Mouse (Mus musculus) T-cell, adult 66 days (primary cell): ENCODE results near the gene Eml1. TPM values are rescaled to one million over a fixed set of nuclear protein-coding genes. Genes with fewer than 3 reads are reported as not detected.

Experiments used
- total RNA-seq, 2 experiments: library from RNA; stranded (reverse); gene quantifications; 3 replicates in 1 of 2; 4 replicates in 1 of 2; pipeline ENCODE4 v1.2.4; 2023

Eml1 gene
- total RNA-seq: not detected

DNA sequence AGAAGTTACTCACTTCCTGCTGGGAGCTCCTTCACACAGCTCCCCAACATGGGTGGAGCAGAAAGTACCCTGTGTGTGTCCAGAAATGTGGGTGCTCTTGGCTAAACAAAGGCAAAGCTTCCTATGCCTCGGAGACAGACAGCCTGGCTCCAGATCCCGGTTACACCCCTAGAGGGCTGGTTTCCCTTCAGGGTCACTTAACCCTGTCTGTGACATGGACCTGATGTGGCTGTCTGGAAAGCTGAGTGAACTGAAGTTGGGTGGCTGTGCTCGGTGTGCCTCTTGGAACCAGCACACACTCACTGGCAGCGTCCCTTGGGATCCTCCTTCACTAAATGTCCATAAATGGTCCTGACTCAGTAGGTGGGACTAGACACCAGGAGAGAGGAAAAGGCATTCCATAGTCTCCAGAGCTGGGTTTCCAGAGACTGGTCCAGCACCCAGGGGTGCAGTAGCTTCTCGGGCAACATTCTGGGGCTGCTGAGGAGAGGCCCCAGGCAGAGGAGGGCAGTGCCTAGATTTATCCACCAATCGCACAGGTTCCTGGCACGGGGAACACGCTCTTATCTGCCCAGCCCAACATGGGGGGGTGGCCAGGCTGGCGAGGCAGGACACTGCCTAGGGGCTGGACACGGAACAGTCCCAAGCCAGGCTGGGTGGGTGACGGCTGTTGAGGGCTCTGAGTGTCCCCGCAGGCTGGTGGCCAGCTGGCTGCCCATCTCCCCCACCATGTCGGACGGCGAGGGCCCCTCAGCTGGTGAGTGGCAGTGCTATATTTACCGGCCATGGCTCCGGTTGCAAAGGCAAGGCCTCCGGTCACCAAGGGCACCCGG is at the start of gene Eml1:
TSS of gene Eml1 (plus strand) at position 362 of the 833 bp plus-strand sequence.

DNA sequence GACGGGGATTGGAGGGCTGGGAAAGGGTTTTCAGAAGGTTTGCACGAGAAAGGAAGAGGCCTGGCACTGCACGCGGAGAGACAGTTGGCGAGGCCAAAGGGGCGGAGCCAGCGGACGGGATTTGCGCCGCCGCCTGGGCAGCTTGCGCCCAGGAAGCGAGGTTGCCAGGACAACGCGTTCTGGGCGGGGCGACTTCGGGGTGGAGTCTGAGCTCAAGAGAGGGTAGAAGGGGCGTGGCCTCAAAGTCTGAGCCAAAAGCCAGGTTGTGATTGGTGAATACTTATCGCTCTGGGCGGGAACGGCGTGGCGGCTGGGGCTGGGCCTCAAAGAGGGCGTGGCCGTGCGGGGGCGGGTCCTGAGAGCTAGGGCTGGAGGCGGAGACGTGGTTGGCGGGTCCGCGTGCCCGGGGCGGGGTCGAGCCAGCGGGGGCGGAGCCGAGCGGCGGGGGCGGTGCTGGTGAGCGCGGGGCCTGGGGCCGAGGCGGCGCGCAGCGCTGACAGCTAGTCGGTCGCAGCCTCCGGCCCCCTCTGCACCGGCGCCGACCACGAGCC is 36.8 kb upstream of the Eml1 start, which contains the start of gene Cyp46a1:
TSS of gene Cyp46a1 (plus strand) at position 487 of the 551 bp plus-strand sequence.

DNA sequence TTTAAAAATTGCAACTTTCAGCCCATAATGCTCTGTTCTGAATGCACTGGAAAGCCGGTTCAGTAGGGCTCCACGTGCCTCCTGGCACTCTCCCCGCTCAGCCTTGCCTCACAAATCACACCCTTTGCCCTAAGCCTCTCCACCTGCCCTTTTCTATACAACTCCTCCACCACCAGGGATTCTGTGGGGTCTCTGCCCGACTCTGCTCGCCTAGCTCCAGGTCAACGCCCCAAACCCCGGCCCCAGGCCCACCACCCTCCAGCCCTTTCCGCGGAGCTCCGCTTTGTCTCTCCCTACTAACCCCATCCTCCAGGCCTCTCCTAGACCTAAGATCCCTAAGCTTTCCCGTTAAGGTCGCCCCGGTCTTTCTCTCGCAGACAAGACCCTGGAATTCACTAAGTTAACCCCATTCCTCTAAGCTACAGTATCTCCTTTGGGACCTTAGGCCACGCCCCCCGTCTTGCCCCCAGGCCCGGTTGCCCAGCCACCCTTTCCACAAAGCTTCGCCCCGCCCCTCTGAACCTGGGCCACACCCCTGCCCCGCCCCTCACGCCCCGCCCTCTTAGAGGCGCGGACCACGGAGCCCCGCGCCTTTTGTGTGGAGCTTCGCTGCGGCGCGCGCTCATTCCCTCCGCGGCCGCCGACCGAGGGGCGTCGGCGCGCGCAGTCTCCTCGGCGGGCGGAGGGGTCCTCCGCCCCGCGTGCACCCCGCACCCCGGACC is 183.5 kb downstream of the Eml1 start, which contains the start of gene Evl:
TSS of gene Evl (plus strand) at position 601 of the 722 bp plus-strand sequence.

Other genes starting within 250 kb of the Eml1 start
- gene Setd3, start 191.6 kb upstream of the Eml1 start, total RNA-seq: 10 to 100 TPM; 80.1 to 83.1 TPM
- gene Ccnk, start 191.4 kb upstream of the Eml1 start, total RNA-seq: 10 to 100 TPM; 80.2 to 81.2 TPM
- gene Ccdc85c, start 95.5 kb upstream of the Eml1 start, total RNA-seq: 1 to 10 TPM; 1.7 to 2.0 TPM
- not detected for gene Hhipl1, start 64.7 kb upstream of the Eml1 start, total RNA-seq
- gene Cyp46a1, start 36.6 kb upstream of the Eml1 start, total RNA-seq: not detected
- gene Evl, start 183.8 kb downstream of the Eml1 start, total RNA-seq: 100 to 1,000 TPM; 916 to 971 TPM